Mouse (Mus musculus) forebrain, embryonic 14.5 days (tissue): ENCODE results near the gene Grm6. TPM values are rescaled to one million over a fixed set of nuclear protein-coding genes. Genes with fewer than 3 reads are reported as not detected.

ENCODE experiments used
- ATAC-seq: fragments of 200-750 bp; cut with Nextera tagmentation; 2 replicates; pipeline ENCODE4 v1.8.0; 2017; ENCODE audit warnings: mild to moderate bottlenecking, moderate library complexity
- DNase-seq: peaks from one replicate; pipeline ENCODE4 v3.0.0-alpha.2; 2015; ENCODE audit warnings: low spot score
- H3K27ac ChIP-seq: fragments of 300-500 bp; sonication (generic); 2 replicates; pipeline ENCODE4 v1.5.1; 2014; ENCODE audit warnings: low read depth, mild to moderate bottlenecking, control low read depth, low read length, moderate library complexity
- H3K27me3 ChIP-seq: fragments of 300-500 bp; sonication (generic); replicated peaks from 2 replicates; pipeline ENCODE4 v1.6.1; 2014; ENCODE audit warnings: low read length, control low read depth, mixed read lengths; ENCODE audit not compliant: control insufficient read depth, insufficient read depth
- H3K36me3 ChIP-seq: fragments of 300-500 bp; sonication (generic); 2 replicates; pipeline ENCODE4 v1.6.1; 2014; ENCODE audit warnings: low read length, control low read depth; ENCODE audit not compliant: control insufficient read depth, insufficient read depth
- H3K4me1 ChIP-seq: fragments of 300-500 bp; sonication (generic); 2 replicates; pipeline ENCODE4 v1.6.1; 2014; ENCODE audit warnings: antibody characterized with exemption, low read length, control low read depth; ENCODE audit not compliant: control insufficient read depth, insufficient read depth
- H3K4me2 ChIP-seq: fragments of 300-500 bp; sonication (generic); 2 replicates; pipeline ENCODE4 v1.6.1; 2014; ENCODE audit warnings: mild to moderate bottlenecking, control low read depth, low read length
- H3K4me3 ChIP-seq: fragments of 300-500 bp; sonication (generic); 2 replicates; pipeline ENCODE4 v1.5.1; 2014; ENCODE audit warnings: low read depth, low read length, control low read depth
- H3K9ac ChIP-seq: fragments of 300-500 bp; sonication (generic); 2 replicates; pipeline ENCODE4 v1.6.1; 2014; ENCODE audit warnings: mild to moderate bottlenecking, low read length, control low read depth, moderate library complexity
- H3K9me3 ChIP-seq: fragments of 300-500 bp; sonication (generic); replicated peaks from 2 replicates; pipeline ENCODE4 v1.6.1; 2016; ENCODE audit warnings: low read length, control low read depth, mixed read lengths; ENCODE audit not compliant: control insufficient read depth
- WGBS: fragments of 180-500 bp; shearing (Covaris S2); extraction: QIAGEN DNeasy Blood & Tissue Kit; methylation state at CpG from one replicate; pipeline ENCODE4 v1.1.7; 2014; 5-methylcytosine and 5-hydroxymethylcytosine counted together
- polyA plus RNA-seq: library from polyadenylated mRNA; unstranded; fragments of >200 nt; fragmentation: Nextera tagmentation; extraction: Ambion mirVana; gene quantifications from 2 replicates; pipeline ENCODE4 v1.2.1, GENCODE M21; 2014

Gene Grm6
- not detected in 2 replicates for polyA plus RNA-seq

- Histone ChIP-seq H3K9ac (peak within 1 kb of the TSS; percentile 50), H3K4me1 (peaks cover 8% of the 10 kb centered on the region; the same call in 1 of the 2 replicates), H3K4me3 (peak within 1 kb of the TSS; percentile 41), H3K27me3 (peaks cover 57% of the 10 kb centered on the region), H3K27ac (no peak within 1 kb of the TSS), H3K36me3 (no peaks in the 10 kb centered on the region), H3K9me3 (no peaks in the 10 kb centered on the region), H3K4me2 (peak within 1 kb of the TSS; percentile 76)
- WGBS, result 3% methylated on average over 11 of the region's 11 CpGs
- DNase-seq (no peak), ATAC-seq (no peak)
Observed at GRCm38 (mm10) chr11:50850177-50850735, at the start of gene Grm6. TSS of gene Grm6 (plus strand) at chr11:50850685.

GRCm38 (mm10) chr11:50814233-50814632 lies 36.3 kb upstream of the Grm6 start:
- Histone ChIP-seq H3K4me2 (no peak overlapping the region), H3K9me3 (peaks cover 47% of the 10 kb centered on the region), H3K4me1 (no peaks in the 10 kb centered on the region), H3K9ac (no peak overlapping the region), H3K4me3 (no peak overlapping the region), H3K36me3 (peaks cover 87% of the 10 kb centered on the region), H3K27me3 (no peaks in the 10 kb centered on the region), H3K27ac (no peak overlapping the region)
- no peak for DNase-seq
- 99% methylated on average over 4 of the region's 4 CpGs for WGBS
- ATAC-seq, result no peak

GRCm38 (mm10) chr11:50826214-50826613 lies 24.3 kb upstream of the Grm6 start:
- no peak for DNase-seq
- Histone ChIP-seq H3K27ac (no peak overlapping the region), H3K36me3 (peaks cover 45% of the 10 kb centered on the region), H3K4me3 (peak overlapping the region; percentile 77; the same call in 1 of the 2 replicates), H3K4me2 (peak overlapping the region; percentile 76), H3K27me3 (no peaks in the 10 kb centered on the region), H3K4me1 (peaks cover 9% of the 10 kb centered on the region), H3K9ac (peak overlapping the region; percentile 93), H3K9me3 (no peaks in the 10 kb centered on the region)
- ATAC-seq, result no peak
- 52% methylated on average over 2 of the region's 2 CpGs for WGBS

GRCm38 (mm10) chr11:50827010-50827953 lies 23.2 kb upstream of the Grm6 start, which contains the start of gene Zfp354c:
TSS of gene Zfp354c (minus strand) at chr11:50827724.
- no peaks in the 10 kb centered on the region for H3K27me3 ChIP-seq
- under 1% methylated on average over 44 of the region's 45 CpGs for WGBS
- H3K4me1 ChIP-seq, result peaks cover 9% of the 10 kb centered on the region
- ATAC-seq, result peak; percentile 99
- peak within 1 kb of the TSS; percentile 93 for H3K9ac ChIP-seq
- H3K4me2 ChIP-seq, result peak within 1 kb of the TSS; percentile 76
- peaks cover 35% of the 10 kb centered on the region for H3K36me3 ChIP-seq
- DNase-seq, result peak; percentile 95
- peak within 1 kb of the TSS; percentile 48; the same call in 1 of the 2 replicates for H3K27ac ChIP-seq
- H3K4me3 ChIP-seq, result peak within 1 kb of the TSS; percentile 77
- no peaks in the 10 kb centered on the region for H3K9me3 ChIP-seq

GRCm38 (mm10) chr11:50835727-50836126 lies 14.8 kb upstream of the Grm6 start:
- WGBS, result 90% methylated on average over 4 of the region's 4 CpGs
- H3K4me3 ChIP-seq, result no peak overlapping the region
- peaks cover 7% of the 10 kb centered on the region for H3K4me1 ChIP-seq
- H3K27me3 ChIP-seq, result no peaks in the 10 kb centered on the region
- DNase-seq (no peak), ATAC-seq (no peak)
- no peak overlapping the region for H3K4me2 ChIP-seq
- no peak overlapping the region for H3K9ac ChIP-seq
- H3K36me3 ChIP-seq, result peaks cover 10% of the 10 kb centered on the region; the same call in 1 of the 2 replicates
- no peak overlapping the region for H3K27ac ChIP-seq
- no peaks in the 10 kb centered on the region for H3K9me3 ChIP-seq

- Histone ChIP-seq H3K4me1 (peaks cover 11% of the 10 kb centered on the region), H3K4me3 (peak within 1 kb of the TSS; percentile 39), H3K4me2 (peak within 1 kb of the TSS; percentile 65), H3K27ac (peak within 1 kb of the TSS; percentile 81; the same call in 1 of the 2 replicates), H3K9ac (peak within 1 kb of the TSS; percentile 78), H3K36me3 (no peaks in the 10 kb centered on the region), H3K9me3 (no peaks in the 10 kb centered on the region), H3K27me3 (no peaks in the 10 kb centered on the region)
- WGBS, result 16% methylated on average over 22 of the region's 22 CpGs
- DNase-seq (peak; percentile 98), ATAC-seq (peak; percentile 99)
Observed at GRCm38 (mm10) chr11:50841023-50841735, 9.3 kb upstream of the Grm6 start, which contains the start of gene Zfp879. TSS of gene Zfp879 (minus strand) at chr11:50841552.

- H3K4me3 ChIP-seq, result no peak overlapping the region
- no peak overlapping the region for H3K9ac ChIP-seq
- WGBS, result 92% methylated on average over 3 of the region's 3 CpGs
- H3K36me3 ChIP-seq, result no peaks in the 10 kb centered on the region
- no peak overlapping the region for H3K27ac ChIP-seq
- no peak for DNase-seq
- no peak for ATAC-seq
- peaks cover 3% of the 10 kb centered on the region; the same call in 1 of the 2 replicates for H3K4me1 ChIP-seq
- peaks cover 33% of the 10 kb centered on the region for H3K27me3 ChIP-seq
- no peaks in the 10 kb centered on the region for H3K9me3 ChIP-seq
- no peak overlapping the region for H3K4me2 ChIP-seq
Observed at GRCm38 (mm10) chr11:50845951-50846350, 4.5 kb upstream of the Grm6 start.

GRCm38 (mm10) chr11:50847047-50847446 lies 3.4 kb upstream of the Grm6 start:
- no peak overlapping the region for H3K9ac ChIP-seq
- no peak overlapping the region for H3K4me3 ChIP-seq
- no peak overlapping the region for H3K4me2 ChIP-seq
- peaks cover 44% of the 10 kb centered on the region for H3K27me3 ChIP-seq
- peaks cover 8% of the 10 kb centered on the region; the same call in 1 of the 2 replicates for H3K4me1 ChIP-seq
- H3K9me3 ChIP-seq, result no peaks in the 10 kb centered on the region
- WGBS, result 61% methylated on average over 5 of the region's 5 CpGs
- H3K27ac ChIP-seq, result no peak overlapping the region
- H3K36me3 ChIP-seq, result no peaks in the 10 kb centered on the region
- DNase-seq (peak; percentile 23), ATAC-seq (no peak)
